Mouse (Mus musculus) urinary bladder, postnatal 36 days (tissue): Measurements from ENCODE around the gene Gm20852.
"Not testable (repeated sequence)": the region's sequence is repeated elsewhere in the genome, so short reads cannot be mapped to it uniquely, and the experiment has no call there.

Experiments
- DNase-seq, 2 experiments: peaks; one replicate each; pipeline ENCODE4 v3.0.0; 2022; ENCODE audit warnings: low spot score in 2 of 2, mixed read lengths in 1 of 2

Gene Gm20852

GRCm38 (mm10) chrY:66742023-66742422 is at the start of gene Gm20852:
Gm20852 (minus strand) TSS chrY:66742123.
- not testable (repeated sequence) for DNase-seq
